Mouse (Mus musculus) forelimb bud, embryonic 11.5 days (tissue): ENCODE results near the gene Chrna4.

Experiments used
- DNase-seq: peaks from one replicate; pipeline ENCODE4 v3.0.0-alpha.2; 2012; ENCODE audit warnings: low read depth, low spot score

Chrna4 gene

GRCm38 (mm10) chr2:181043437-181043836 lies at the start of gene Chrna4:
TSS of gene Chrna4 (minus strand) at chr2:181043546.
- no peak for DNase-seq

DNA sequence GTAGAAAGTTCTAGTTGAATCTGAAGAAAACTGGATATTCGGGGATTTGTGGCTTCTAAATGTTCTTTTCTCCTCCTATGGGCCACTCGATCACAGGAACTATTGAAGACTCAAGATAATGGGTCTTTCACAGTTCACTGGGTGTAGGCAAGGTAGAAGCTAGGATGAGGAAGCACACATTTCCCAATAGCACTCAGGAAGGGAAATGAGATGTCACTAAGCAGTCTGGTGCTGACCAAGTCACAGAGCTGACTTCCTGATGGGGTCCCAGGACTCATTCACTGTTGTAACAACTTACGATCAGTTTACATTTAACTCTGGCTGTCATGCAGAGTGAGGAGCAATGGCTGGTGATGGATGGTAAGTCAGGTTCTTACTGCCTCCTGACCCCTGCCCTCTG lies 46.8 kb upstream of the Chrna4 start:
- no peak for DNase-seq

DNA sequence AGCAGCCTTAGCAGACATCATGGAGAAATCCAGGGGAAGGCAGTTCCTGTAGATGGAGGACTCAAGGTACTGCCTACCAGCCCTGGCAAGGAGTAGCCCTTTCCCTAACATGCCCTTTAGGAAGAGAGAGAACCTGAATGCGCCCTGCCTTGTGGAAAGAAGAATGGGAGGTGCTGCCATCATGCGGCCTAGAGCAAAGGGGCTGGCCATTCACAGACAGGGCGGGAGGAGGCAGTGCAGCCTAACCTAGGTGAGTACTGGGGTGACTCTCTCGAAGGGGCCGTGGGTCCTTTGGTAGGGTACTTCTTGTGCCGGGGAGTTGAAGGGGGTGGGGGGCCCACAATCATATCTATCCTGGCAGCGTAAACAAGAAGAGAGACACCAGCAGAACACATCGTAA lies 41.7 kb upstream of the Chrna4 start:
- DNase-seq: no peak

GRCm38 (mm10) chr2:181083945-181084344 lies 40.6 kb upstream of the Chrna4 start:
- DNase-seq: no peak

DNA sequence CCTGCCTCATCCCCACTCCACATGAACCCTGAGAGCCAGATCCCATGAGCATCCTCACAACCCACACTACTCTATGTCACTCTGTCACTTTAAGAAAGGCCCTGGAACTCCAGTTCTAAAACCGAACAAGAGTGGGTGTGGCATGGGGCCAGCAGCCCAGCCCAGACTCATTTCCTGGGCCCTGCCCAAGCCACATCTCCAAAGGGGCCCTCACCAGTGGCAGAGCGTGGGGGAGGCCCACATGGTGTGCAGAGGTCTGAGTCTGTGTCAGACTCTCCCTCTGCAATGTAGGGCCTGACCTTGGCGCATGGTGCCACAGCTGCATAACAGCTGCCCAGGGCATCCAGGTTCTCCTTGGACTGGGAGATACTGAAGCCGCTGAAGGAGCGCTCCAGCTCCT lies 37.5 kb upstream of the Chrna4 start:
- no peak for DNase-seq

DNA sequence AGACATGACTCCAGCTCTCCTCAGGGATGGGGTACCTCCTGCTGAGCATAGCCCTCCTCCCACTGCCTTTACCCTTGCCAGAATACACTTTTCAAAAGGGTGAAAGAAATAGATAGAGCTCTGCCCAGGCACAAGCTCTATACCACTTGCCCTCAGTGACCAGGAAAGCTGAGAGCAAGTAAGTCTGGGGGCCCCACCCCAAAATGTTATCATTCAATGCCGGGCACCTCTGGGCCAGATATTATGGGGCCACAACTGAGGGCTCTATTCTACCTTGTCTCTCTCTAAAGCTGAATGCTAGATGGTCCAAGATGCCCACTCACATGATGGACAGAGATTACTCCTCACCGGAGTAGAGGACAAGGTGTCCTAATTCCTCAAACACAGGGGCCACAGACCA lies 36.2 kb upstream of the Chrna4 start:
- DNase-seq: no peak

DNA sequence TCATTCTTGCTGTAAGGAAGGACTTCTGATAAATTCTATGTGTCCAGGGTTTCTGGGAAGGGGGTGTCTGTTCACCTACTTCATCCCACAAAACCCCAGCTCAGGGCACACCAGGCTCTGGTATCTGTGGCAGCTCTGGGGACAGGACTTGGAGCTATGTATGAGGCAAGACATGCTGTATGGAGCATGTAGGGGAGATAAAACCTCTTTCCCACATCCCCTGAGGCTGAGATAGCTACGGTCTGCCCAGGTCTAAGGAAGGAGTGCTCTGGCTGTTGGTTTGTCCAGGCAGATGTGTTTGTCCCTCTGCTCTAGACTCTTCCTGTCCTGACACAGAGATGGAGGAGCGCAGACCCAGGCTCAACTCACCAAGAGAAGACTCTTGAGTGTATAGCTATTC lies 35.6 kb upstream of the Chrna4 start:
- no peak for DNase-seq

DNA sequence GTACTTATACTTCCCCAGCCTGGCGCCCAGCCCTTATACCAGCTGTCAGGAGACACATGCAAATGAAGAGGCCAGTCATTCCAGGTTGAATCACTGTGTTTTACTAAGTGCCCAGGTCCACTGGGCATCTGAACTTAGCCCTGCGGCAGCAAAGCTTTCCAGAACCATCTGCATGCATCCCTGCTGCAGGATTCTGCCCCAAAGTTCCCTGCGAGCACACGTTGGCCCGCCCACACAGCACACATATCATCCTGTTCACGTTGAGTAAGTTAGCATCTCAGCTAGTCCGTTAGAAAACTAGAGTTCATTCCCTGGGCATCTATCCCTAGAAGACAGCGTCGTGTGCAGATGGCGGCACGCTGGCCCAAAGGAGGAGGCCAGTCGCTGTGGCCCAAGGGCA lies 32.2 kb upstream of the Chrna4 start:
- DNase-seq: no peak

- DNase-seq: no peak
These were observed 29.0 kb upstream of the Chrna4 start for GRCm38 (mm10) chr2:181072403-181072714.

DNA sequence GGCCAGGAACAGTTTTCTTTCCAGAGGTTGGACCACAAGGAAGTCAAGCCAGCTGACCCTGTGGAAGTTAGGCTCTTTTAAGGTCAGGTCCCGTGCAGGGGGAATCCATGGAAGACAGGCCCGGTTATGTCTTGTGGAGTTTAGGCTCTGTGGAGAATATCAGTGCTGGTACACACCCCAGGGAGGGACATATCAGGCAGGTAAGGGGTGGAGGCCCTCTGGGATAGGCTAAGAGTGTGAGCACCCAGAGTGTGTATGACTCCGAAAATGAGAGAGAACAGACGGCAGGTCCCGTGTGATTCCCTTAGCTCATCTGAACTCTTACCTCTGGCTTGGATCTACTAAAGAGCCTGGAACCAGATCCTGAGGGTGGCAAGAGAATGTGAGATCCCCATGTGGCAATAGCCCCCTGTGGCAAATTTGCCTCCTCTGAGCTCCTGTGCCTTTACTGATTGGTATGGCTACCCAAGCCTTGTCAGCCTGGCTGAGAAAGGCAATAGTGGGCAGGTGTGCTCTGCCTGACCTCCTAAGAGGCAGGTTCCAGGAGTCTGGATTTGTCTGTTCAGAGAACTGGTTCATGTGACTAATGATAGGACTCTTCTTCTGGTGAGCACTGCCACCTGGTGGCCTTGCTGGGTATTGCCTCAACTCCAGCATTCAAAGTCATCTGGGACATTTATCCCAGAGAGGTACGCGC lies 28.5 kb upstream of the Chrna4 start:
- DNase-seq: peak; percentile 84

GRCm38 (mm10) chr2:181070136-181070535 lies 26.8 kb upstream of the Chrna4 start:
- no peak for DNase-seq

GRCm38 (mm10) chr2:181068499-181068898 lies 25.2 kb upstream of the Chrna4 start:
- DNase-seq: no peak

GRCm38 (mm10) chr2:181065827-181066226 lies 22.5 kb upstream of the Chrna4 start:
- no peak for DNase-seq

DNA sequence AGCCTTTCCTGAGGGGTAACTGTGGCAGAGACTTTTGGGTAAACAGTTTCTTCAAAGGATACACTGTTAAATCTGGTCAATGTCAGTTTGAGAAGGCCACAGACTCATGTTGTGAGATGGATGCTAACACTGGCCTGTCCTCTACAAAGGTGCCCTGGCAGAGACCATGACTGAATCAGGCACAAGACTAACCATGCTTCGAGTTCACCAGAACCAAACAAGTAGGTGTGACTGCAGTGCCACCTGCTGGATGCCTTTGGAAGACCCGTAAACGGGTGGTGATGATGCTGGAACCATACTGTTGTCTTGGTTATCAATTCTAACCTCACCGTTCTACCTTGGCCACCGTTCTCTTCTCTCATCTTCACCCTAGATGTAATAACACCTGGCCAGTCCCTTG lies 16.8 kb upstream of the Chrna4 start:
- DNase-seq: peak; percentile 75

- no peak for DNase-seq
These were observed 14.8 kb upstream of the Chrna4 start for GRCm38 (mm10) chr2:181058193-181058592.

DNA sequence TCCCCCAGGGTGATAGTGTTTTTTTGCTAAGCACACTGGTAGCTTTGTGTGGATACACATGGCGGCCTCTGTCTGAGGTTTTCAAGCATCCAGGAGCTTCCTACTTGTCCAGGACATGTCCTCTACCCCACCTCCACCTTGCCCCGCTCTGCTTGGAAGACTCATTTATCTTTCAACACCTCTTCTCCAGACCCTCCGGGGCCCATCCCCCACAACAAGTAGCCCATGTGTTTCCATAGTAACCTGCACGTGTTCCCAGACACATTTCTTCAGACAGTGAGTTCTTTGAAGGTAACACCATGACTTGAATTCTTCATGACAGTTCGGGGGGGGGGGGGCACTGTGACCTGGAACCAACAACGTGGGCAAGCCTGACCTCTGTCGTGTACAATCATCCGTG lies 14.0 kb upstream of the Chrna4 start:
- DNase-seq: peak; percentile 35

DNA sequence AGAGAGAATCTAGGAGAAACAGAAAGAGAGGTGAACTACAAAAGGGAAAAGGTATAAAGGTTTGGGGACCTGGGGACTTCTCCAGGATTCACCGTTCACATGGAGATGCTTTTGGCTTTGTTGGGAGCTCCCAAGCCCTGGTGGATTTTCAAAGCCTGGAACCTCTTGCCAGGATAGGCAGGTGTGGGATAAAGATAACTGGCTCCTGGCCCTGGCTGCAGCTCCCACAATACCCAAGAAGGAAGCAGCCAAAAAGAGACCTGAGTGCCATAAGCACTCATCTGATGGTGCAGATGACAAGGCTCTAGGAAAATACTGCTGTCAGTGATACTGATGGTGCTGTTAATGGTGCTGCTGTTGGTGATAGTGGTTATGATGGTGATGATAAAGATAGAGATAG lies 8.8 kb upstream of the Chrna4 start:
- no peak for DNase-seq

DNA sequence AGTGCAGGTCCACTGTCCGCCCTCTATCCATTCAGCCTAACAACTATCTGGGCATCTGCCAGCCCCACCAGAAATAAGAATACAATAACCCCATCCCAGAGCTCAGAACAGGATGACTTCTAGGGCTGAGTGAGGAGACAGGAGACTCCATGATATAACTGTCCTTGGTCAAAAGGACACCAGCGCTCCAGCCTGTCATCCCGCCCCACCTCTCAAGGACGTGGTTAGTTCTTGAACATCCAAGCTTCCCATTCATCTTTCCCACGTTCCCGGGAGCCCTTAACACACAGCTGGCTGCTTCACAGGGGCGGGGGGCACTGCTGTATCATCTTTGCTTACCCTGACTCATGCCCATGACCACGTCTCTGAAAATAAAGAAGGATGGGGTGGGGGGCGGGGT lies 5.6 kb upstream of the Chrna4 start:
- DNase-seq: no peak

DNA sequence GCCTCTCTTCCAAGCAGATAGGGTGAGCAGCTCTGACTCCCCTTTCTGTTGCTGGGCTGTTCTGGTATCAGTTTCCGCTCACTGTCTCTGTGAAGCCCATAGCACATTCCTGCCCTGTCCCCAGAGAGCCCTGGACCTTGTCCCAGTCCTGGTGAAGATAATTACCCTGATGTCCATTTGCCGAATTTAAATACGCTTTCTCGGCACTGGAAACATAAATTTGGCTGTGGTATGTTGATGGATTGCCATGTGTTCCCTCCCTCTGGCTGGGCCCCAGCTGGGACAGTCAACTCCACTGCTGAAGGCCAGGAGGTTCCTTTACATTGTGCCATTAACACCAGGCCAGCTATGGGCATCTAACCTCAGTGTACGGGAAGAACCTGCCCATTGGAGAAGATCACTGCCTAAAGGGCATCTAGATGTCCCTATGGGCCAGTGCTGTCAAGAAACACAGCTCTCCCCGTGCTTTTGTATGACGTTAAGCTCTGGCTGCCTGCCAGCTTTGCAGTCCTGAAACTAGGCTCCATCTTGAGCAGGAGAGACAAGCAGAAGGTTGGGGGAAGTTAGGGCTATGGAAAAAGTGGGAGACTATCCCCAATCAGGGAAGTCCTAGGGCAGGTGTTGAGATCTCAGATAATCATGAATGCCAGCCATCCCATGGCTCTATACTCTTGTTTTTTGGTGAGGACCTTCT lies 5.1 kb upstream of the Chrna4 start:
- DNase-seq: no peak

GRCm38 (mm10) chr2:181044001-181044400 lies 655 bp upstream of the Chrna4 start:
- no peak for DNase-seq

GRCm38 (mm10) chr2:181042376-181042775 lies 970 bp downstream of the Chrna4 start:
- no peak for DNase-seq

- DNase-seq: no peak
These were observed 1.4 kb downstream of the Chrna4 start for GRCm38 (mm10) chr2:181041941-181042340.

GRCm38 (mm10) chr2:181039356-181039680 lies 4.0 kb downstream of the Chrna4 start:
- DNase-seq: peak; percentile 19
